Mouse (Mus musculus) megakaryocyte, embryonic 14.5 days (primary cell): Measurements from ENCODE around the gene Tbl1xr1. TPM values are rescaled to one million over a fixed set of nuclear protein-coding genes. Genes with fewer than 3 reads are reported as not detected.
A peak's percentile ranks its signal among the peaks of the same experiment; 100 is the strongest.

ENCODE experiments used
- H3K27me3 ChIP-seq: replicated peaks from 2 replicates; pipeline ENCODE3; 2012; ENCODE audit warnings: inconsistent platforms
- H3K36me3 ChIP-seq: replicated peaks from 2 replicates; pipeline ENCODE3; 2012; ENCODE audit warnings: low read length, inconsistent platforms, mixed read lengths
- H3K4me1 ChIP-seq: 2 replicates; pipeline ENCODE4 v1.6.1; 2012; ENCODE audit warnings: inconsistent platforms
- H3K4me3 ChIP-seq: replicated peaks from 2 replicates; pipeline ENCODE3; 2012; ENCODE audit warnings: moderate library complexity, mild to moderate bottlenecking, inconsistent platforms
- H3K9me3 ChIP-seq: 2 replicates; pipeline ENCODE4 v1.6.1; 2012; ENCODE audit warnings: inconsistent platforms
- FLI1 ChIP-seq: IDR thresholded peaks from 2 replicates; pipeline ENCODE4 v1.6.1; 2012; ENCODE audit warnings: low read length, inconsistent platforms, mixed read lengths
- GATA1 ChIP-seq: IDR thresholded peaks from 3 replicates; pipeline ENCODE4 v1.6.1; 2012; ENCODE audit warnings: mixed read lengths, low read length, inconsistent platforms, borderline replicate concordance
- polyA plus RNA-seq: library from polyadenylated mRNA; stranded (reverse); fragments of >175 nt; gene quantifications from 2 replicates; pipeline ENCODE4 v1.2.3, GENCODE M21; 2012; ENCODE audit warnings: low replicate concordance; ENCODE audit not compliant: insufficient read depth

Tbl1xr1 gene
- polyA plus RNA-seq, 1 experiment: 6.1 TPM

- Histone ChIP-seq H3K4me3 (no peak overlapping the region), H3K9me3 (no peaks in the 10 kb centered on the region), H3K27me3 (no peaks in the 10 kb centered on the region), H3K36me3 (peaks cover 13% of the 10 kb centered on the region), H3K4me1 (peaks cover 76% of the 10 kb centered on the region)
- TF ChIP-seq FLI1 (no peak), GATA1 (no peak)
Measured at GRCm38 (mm10) chr3:22140111-22140658, 63.7 kb downstream of the Tbl1xr1 start.

GRCm38 (mm10) chr3:22141984-22142719, 65.7 kb downstream of the Tbl1xr1 start:
- no peaks in the 10 kb centered on the region for H3K9me3 ChIP-seq
- H3K4me3 ChIP-seq: peak overlapping the region; percentile 86
- TF ChIP-seq FLI1 (no peak), GATA1 (no peak)
- H3K4me1 ChIP-seq: peaks cover 93% of the 10 kb centered on the region
- no peaks in the 10 kb centered on the region for H3K27me3 ChIP-seq
- peaks cover 8% of the 10 kb centered on the region for H3K36me3 ChIP-seq

- H3K4me1 ChIP-seq: peaks cover 92% of the 10 kb centered on the region
- H3K9me3 ChIP-seq: no peaks in the 10 kb centered on the region
- peaks cover 10% of the 10 kb centered on the region for H3K36me3 ChIP-seq
- TF ChIP-seq GATA1: no peak
- no peaks in the 10 kb centered on the region for H3K27me3 ChIP-seq
- peak overlapping the region; percentile 71 for H3K4me3 ChIP-seq
Measured at GRCm38 (mm10) chr3:22142846-22143641, 66.6 kb downstream of the Tbl1xr1 start.

- Histone ChIP-seq H3K9me3 (no peaks in the 10 kb centered on the region), H3K27me3 (no peaks in the 10 kb centered on the region), H3K36me3 (peaks cover 21% of the 10 kb centered on the region), H3K4me1 (peaks cover 92% of the 10 kb centered on the region), H3K4me3 (no peak overlapping the region)
- TF ChIP-seq FLI1 (no peak), GATA1 (no peak)
Measured at GRCm38 (mm10) chr3:22144255-22144654, 67.8 kb downstream of the Tbl1xr1 start.

GRCm38 (mm10) chr3:22147433-22147927, 71.0 kb downstream of the Tbl1xr1 start:
- H3K4me3 ChIP-seq: no peak overlapping the region
- no peaks in the 10 kb centered on the region for H3K27me3 ChIP-seq
- peaks cover 33% of the 10 kb centered on the region for H3K36me3 ChIP-seq
- peaks cover 92% of the 10 kb centered on the region for H3K4me1 ChIP-seq
- TF ChIP-seq GATA1: no peak
- TF ChIP-seq FLI1: no peak
- no peaks in the 10 kb centered on the region for H3K9me3 ChIP-seq

GRCm38 (mm10) chr3:22148306-22148932, 72.0 kb downstream of the Tbl1xr1 start:
- Histone ChIP-seq H3K4me1 (peaks cover 89% of the 10 kb centered on the region), H3K27me3 (no peaks in the 10 kb centered on the region), H3K36me3 (peaks cover 34% of the 10 kb centered on the region), H3K9me3 (no peaks in the 10 kb centered on the region), H3K4me3 (no peak overlapping the region)
- TF ChIP-seq GATA1: no peak
- no peak for TF ChIP-seq FLI1

GRCm38 (mm10) chr3:22150872-22151530, 74.5 kb downstream of the Tbl1xr1 start:
- Histone ChIP-seq H3K27me3 (no peaks in the 10 kb centered on the region), H3K4me1 (peaks cover 81% of the 10 kb centered on the region), H3K36me3 (peaks cover 45% of the 10 kb centered on the region), H3K4me3 (no peak overlapping the region), H3K9me3 (no peaks in the 10 kb centered on the region)
- no peak for TF ChIP-seq GATA1
- TF ChIP-seq FLI1: no peak

- no peak overlapping the region for H3K4me3 ChIP-seq
- no peak for TF ChIP-seq GATA1
- TF ChIP-seq FLI1: no peak
- H3K36me3 ChIP-seq: peaks cover 61% of the 10 kb centered on the region
- H3K27me3 ChIP-seq: no peaks in the 10 kb centered on the region
- H3K4me1 ChIP-seq: peaks cover 71% of the 10 kb centered on the region
- H3K9me3 ChIP-seq: no peaks in the 10 kb centered on the region
Measured at GRCm38 (mm10) chr3:22152773-22153172, 76.3 kb downstream of the Tbl1xr1 start.

- no peak for TF ChIP-seq FLI1
- TF ChIP-seq GATA1: no peak
- Histone ChIP-seq H3K4me1 (peaks cover 56% of the 10 kb centered on the region), H3K9me3 (0 out of 2 replicates have a peak, but pooled peaks cover 3% of the 10 kb centered on the region)
Measured at GRCm38 (mm10) chr3:22154522-22154921, 78.1 kb downstream of the Tbl1xr1 start.

More at GRCm38 (mm10) chr3:22154522-22154921, 78.1 kb downstream of the Tbl1xr1 start:
- no peaks in the 10 kb centered on the region for H3K27me3 ChIP-seq
- no peak overlapping the region for H3K4me3 ChIP-seq
- peaks cover 51% of the 10 kb centered on the region for H3K36me3 ChIP-seq
